Mouse (Mus musculus) urinary bladder, postnatal 4 days (tissue): Measurements from ENCODE around the gene Tfcp2l1.

ENCODE experiments used
- DNase-seq, 2 experiments: peaks; one replicate each; pipeline ENCODE4 v3.0.0; 2021 to 2022; ENCODE audit warnings: low spot score in 2 of 2

Gene Tfcp2l1

DNA sequence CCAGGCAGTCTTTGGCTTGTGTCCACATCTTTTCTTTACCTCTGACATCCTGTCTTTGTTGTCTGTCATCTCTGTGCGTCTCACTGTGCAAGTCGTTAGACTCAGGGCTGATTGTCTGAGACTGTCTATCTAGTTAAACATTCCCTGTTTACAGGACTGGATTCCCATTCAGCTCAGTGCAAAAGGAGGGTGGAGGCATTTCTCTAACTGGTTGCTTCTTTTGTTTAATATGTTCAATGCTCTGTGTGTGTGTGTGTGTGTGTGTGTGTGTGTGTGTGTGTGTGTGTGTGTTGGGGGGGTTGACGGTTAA, 23.0 kb downstream of the Tfcp2l1 start:
- DNase-seq: no peak

GRCm38 (mm10) chr1:118658716-118659115, 31.0 kb downstream of the Tfcp2l1 start:
- DNase-seq: no peak

GRCm38 (mm10) chr1:118660880-118661465, 33.2 kb downstream of the Tfcp2l1 start:
- DNase-seq: no peak

DNA sequence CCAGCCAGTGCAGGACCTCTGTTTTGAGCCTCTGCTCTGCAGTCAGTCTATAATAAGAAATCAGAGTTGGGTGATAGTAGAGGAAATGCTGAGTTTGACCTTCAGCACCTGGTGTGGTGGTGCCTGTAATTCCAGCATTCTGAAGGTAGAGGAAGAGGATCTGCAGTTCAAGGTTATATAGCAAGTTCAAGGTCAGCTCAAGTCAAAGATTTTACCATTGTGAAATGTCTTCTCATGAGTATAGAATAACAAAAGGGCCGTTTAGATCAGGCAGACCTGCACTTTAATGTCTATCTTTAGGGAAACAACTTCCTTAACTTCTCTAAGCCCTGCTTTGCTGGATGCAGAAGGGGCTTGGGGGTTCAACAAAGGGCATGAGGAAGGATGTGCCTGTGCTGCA, 35.3 kb downstream of the Tfcp2l1 start:
- no peak for DNase-seq

DNA sequence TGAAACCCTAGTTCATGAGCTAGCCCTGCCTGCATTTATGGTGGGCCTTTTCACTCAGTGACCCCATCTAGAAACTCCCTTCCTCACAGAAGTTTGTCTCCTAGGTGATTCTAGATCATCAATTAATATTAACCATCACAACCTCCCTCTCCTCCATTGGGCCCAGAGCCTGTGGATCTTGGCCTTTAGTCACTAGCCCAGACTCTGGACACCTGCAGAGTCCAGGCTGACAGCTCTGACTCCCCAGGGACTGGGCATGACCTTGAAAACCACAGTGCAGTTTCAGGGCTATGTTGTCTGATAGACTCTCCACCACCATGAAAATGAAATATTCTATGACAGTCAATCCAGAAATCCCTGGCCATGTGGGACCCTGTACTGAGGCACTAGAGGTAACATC, 39.8 kb downstream of the Tfcp2l1 start:
- DNase-seq: no peak

DNA sequence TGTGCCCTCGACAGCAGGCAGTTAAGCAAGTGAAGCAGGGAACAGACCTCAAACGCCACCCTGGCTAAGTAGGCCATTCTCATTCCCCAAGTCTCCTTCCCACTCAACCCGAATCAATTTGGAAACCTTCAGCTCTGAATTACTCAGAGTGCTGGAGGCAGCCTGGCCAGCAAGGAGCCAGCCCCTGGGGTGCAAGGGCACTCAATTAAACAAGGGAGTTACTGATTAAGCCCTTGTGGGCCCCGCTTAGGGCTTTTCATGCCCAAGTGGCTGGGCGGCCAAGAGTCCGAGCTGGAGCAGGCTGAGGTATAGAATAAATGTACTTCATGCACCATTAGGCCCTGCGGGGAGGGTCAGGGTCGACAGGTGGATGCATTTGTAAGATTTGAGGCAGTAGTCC, 44.5 kb downstream of the Tfcp2l1 start:
- DNase-seq: no peak

- DNase-seq: no peak
These were observed 46.4 kb downstream of the Tfcp2l1 start for GRCm38 (mm10) chr1:118674176-118674575.

DNA sequence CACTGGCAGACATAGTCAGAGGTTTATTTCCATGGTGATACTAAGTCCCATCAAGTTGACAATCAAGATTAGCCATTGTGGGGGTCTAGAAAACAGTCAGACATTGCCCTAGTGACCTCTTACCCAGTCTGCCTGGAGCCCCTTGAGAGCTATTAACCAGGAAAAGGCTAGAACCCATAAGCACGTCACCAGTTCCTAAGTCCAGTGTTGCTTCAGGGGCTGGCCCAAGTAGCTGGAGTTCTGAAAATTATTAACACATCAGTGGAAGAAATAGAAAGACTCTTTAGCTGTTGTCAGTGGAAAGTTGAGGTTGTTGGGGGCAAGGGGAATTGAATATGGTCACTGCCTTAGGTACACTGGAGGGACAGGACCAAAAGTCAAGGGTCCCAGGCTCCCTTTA, 54.2 kb downstream of the Tfcp2l1 start:
- no peak for DNase-seq

DNA sequence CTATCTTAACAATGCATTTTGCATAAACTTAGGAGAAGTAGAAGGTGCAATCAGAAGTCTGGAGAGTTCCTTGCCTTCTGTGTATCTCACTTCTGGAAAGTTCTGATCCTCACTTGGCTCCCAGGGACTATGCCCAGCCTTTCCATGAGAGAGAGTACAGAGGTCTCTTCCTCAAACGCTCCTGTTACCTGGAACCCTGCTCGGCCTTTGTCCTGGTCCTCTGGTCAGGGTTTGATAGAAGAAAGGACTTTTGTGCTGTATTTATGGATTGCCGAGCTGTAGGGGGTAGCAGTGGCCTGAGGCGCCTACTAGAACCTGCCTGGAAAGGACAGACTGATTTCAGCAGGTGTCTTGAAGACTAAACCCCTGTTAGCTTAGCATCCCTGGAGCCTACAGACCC, 55.9 kb downstream of the Tfcp2l1 start:
- no peak for DNase-seq

- no peak for DNase-seq
These were observed 60.0 kb downstream of the Tfcp2l1 start for GRCm38 (mm10) chr1:118687726-118688125.

DNA sequence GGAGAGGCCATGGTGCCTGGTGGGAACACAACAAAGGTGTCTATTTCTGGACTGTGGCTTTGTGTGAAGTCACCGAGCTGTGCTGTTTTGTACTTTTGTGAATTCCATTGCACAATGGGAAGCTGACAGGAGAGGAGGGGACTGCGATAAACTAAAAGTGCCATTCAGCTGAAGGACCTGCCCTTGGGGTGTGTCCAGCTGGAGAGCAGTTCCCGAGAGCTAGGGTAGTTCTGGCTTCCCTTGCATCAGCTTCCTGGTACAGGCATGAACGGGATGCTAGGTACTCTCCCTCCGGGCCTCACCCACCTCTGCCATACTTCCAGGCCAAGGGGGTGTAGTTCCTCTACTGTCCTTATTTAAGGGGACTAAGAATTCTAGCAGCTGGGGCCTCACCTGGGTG, 62.1 kb downstream of the Tfcp2l1 start:
- DNase-seq: no peak

DNA sequence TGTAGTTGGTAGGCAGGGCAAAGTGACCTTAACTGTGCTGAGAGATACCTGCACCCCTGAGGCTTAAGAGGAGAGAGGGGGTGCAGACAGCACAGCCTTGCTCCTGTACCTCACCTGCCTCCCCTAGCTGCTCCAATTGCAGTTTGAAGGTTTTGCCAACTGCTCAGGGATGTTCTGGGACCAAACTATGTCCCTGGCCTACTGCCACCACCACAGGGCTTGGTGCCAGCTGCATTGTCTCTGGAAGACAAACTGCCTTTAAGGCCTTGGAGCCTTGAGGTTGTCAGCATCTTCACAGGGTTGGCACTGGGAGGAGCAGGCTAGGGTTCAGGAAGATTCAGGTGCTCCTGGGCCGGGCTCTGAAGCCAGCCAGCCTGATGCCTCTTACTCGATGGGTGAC, 66.7 kb downstream of the Tfcp2l1 start:
- no peak for DNase-seq

GRCm38 (mm10) chr1:118697906-118698305, 70.2 kb downstream of the Tfcp2l1 start:
- DNase-seq: no peak

GRCm38 (mm10) chr1:118699118-118699890, 71.6 kb downstream of the Tfcp2l1 start:
- no peak for DNase-seq

DNA sequence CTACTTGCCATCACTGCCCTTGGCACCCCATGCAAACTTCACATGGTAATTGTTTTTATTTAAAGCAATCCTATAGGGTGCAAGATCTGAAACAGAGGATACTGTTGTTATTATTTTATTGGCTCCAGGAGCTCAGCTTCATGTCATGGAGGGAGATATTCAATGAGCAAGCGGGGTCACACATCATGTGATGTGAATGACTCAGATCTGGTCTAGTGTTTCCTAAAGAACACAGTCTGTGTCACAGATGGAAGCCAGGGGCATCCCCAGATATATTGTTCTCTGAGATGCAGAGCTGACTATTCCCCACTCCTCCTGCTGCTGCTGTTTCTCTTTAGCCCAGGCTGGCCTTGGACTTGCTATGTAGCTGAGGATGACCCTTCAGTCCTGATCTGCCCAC, 72.2 kb downstream of the Tfcp2l1 start:
- no peak for DNase-seq

GRCm38 (mm10) chr1:118711606-118712005, 83.9 kb downstream of the Tfcp2l1 start:
- no peak for DNase-seq

- DNase-seq: no peak
These were observed 88.5 kb downstream of the Tfcp2l1 start for GRCm38 (mm10) chr1:118716225-118716624.

DNA sequence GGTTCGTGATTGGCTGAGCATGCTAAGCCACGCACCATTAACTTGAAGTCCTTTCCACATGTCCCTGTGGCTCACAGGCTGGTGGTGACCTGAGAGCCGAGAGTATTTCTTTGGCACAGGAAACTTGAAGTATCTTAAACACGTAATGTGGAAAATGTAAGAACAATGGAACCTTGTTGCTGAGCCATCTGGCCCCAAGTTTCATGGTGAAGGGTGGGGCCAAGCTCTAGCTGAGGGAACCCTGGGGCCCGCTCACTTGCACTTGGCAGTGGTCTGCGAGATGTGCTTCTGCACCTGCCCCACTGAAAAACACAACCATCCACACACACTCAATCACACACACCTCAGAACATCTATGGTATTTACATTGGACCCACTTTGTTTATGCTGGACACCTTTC, 90.3 kb downstream of the Tfcp2l1 start:
- DNase-seq: no peak

GRCm38 (mm10) chr1:118719699-118720098, 92.0 kb downstream of the Tfcp2l1 start:
- no peak for DNase-seq

DNA sequence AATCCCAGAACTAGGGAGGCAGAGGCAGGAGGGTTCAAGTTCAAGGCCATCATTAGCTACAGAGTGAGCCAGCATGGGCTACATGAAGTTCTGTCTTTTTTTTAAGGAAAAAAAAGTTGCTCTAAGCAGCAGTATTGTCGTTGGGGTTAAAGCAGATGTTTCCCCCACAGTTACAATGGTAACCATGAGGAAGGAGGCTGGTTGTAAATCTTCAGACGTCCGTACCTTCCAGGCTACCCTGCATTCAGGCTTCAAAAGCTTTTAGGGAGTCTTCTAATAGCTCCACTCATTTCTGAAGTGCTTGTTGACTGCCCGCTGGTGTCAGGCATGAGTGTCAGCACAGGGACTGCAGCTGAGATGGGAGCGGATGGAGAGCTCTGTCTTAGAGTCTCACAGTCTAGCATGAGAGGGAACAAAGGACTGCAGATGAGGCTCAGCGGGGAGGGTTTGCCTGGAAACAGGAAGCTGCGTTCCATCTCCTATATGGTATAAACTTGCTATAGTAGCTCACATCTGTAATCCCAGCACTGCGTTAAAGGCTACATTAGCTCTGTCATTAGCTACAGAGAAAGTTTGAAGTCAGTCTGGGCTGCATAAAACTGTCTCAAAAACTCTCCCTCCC, 92.8 kb downstream of the Tfcp2l1 start:
- DNase-seq: no peak

DNA sequence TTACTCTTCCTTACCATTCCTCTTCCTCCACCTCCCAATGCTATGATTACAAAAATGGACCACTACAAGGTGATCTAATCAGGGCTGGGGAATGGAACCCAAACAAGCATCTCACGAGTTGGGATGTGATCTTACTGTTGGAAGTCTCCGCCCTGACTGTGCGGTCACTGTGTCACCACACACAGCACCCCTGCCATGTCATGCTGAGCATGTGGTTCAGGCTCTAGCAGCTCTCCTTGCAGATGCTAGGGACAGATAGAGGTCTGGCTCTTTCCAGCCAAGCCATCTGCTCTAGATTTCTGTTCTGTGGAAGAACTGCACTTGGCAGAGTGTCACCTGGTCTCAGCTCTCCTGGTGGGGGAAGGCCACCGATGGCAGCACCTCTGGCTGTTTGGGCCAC, 99.3 kb downstream of the Tfcp2l1 start:
- no peak for DNase-seq

DNA sequence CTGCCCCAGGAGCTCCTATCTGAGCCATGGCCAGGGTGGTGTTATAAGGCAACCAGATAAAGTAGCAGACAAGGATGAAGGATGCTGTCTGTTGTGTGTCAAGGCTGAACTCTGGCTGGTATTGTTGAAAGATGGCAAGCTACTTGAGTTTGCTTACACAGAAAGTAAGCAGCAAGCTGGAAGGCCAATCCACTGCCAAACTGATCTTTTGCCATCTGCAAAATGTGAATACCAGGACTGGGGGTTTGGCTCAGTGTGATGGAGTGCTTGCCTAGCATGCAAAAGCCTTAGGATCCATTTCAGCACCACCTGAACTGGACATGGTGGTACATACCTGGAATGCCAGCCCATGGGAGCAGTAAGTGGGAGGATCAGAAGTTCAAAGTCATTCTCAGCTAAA, 101.1 kb downstream of the Tfcp2l1 start:
- DNase-seq: no peak
